Mouse (Mus musculus): ENCODE measurements around the gene Oasl2.
"Not testable (repeated sequence)": the region's sequence is repeated elsewhere in the genome, so short reads cannot be mapped to it uniquely, and the experiment has no call there.

Oasl2 gene

GRCm38 (mm10) chr5:114896688-114897373, at the start of gene Oasl2:
Gene Oasl2 (plus strand): TSS chr5:114896936.
- no peak for DNase-seq (ENCODE audit: low spot score in 2 of 2)

DNA sequence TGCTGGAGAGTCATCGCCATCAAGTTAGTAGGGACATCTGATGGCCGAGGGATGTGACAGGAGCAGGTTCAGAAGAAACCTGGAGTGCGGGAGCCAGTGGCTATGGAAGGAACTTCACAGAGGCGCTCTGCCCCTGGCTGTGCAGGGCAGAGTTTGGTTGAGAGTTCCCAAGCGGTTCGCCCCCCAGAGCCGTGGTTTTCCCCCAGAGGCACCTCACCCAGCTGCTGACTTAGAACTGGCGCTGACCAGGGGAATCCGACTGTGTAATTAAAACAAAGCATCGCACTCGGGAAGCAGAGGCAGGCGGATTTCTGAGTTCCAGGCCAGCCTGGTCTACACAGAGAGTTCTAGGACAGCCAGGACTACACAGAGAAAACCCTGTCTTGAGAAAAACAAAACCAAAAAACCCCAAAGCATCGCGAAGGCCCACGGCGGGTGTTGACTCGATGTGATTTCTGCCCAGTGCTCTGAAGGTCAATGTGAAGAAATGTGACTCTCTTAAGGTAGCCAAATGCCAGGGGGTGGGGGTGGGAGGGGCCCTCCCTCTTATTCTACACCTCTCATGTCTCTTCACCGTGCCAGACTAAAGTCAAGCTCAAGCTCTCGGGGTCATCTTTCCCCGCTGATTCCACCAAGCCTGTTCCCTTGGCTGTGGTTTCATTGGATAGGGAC, 45.0 kb upstream of the Oasl2 start:
- no peak for DNase-seq (ENCODE audit: low spot score in 2 of 2)

DNA sequence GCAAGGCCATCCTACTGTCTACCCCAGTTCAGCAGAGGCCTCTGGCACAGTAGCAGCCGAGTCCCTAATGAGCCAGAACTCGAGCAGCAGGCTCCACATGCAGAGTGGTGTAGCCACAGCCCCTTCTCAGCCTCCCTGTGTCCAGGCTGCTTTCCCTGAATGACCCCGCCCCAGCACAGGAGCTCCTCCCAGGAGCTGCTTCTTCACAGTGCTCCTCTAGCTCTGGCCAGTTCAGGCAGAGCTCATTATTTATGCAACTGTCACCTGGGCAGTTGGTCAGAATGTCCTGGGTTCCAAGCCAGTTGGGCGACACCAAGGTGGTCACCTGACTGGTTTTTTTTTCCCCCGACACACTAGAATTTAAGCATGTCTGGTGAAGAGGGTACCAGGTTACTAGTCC, 43.4 kb upstream of the Oasl2 start, which contains the start of gene 4930519G04Rik:
TSS of gene 4930519G04Rik (plus strand) at position 301 of the 400 bp plus-strand sequence.
- not testable (repeated sequence) for DNase-seq (ENCODE audit: low spot score in 2 of 2)

- no peak for DNase-seq (ENCODE audit: low spot score in 2 of 2)
These were observed 38.2 kb upstream of the Oasl2 start, which contains the start of gene Gm9936 for GRCm38 (mm10) chr5:114858582-114858981. Gene Gm9936 (minus strand): TSS chr5:114858682.

GRCm38 (mm10) chr5:114859253-114859652, 37.5 kb upstream of the Oasl2 start:
- DNase-seq (ENCODE audit: low spot score in 2 of 2) = peak; percentile 61 to 82

DNA sequence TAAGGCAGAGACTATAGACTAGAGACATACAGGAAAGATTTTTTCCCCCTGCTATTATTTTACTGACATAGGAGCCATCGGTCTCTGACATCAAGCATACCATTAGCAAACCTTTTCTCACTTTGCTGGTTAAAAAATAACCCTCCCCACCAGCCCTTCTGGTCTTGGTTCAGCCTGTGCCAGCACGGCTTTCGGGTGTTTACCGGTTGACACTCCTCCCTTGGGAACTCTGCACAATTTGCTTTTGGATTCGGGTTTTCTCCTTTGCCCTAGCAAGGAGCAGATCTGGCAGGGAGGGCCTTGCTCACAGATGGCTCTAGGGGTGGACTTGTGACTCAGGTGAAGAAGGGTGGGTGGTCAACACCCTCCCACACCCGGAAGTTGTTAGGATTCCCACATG, 35.0 kb upstream of the Oasl2 start:
- no peak for DNase-seq (ENCODE audit: low spot score in 2 of 2)

DNA sequence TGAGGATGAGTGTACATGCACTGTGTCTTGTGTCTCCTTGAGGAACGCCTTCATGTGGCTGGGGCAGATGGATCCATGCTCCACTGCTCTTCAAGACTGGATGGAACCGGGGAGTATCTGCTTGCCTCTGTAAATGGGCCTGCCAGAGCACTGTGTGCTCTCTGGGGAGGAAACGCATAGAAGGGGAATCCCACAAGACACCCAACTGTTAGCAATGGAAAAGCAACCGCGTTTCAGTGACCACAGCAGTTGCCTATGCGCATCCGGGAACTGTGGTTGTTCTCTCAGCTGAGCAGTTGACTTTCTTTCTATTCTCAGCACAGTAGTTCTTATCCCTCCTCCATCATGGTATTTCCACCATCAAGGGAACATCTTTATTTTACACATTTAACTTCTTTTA, 31.9 kb upstream of the Oasl2 start:
- DNase-seq (ENCODE audit: low spot score in 2 of 2) = no peak

- DNase-seq (ENCODE audit: low spot score in 2 of 2) = no peak
These were observed 31.5 kb upstream of the Oasl2 start for GRCm38 (mm10) chr5:114865279-114865678.

DNA sequence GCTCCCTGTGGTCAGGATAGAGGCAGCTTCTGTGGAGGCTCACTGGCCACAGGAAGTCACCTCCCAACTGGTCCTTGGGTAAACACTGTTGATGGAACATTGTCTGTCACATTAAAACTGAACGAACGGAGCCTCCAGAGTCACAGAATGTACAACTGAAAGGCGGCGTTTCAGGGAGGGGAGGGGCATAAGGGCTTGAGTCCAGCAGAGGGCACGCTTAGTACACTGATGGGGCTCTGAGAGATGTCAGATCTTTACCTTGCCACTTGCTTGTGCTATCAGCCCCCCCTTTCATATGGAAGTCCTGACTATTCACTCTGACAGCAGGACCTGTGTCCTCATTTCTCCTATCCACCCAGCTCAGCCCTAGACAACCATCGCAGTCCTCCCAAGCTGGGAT, 20.9 kb upstream of the Oasl2 start:
- DNase-seq (ENCODE audit: low spot score in 2 of 2) = no peak

DNA sequence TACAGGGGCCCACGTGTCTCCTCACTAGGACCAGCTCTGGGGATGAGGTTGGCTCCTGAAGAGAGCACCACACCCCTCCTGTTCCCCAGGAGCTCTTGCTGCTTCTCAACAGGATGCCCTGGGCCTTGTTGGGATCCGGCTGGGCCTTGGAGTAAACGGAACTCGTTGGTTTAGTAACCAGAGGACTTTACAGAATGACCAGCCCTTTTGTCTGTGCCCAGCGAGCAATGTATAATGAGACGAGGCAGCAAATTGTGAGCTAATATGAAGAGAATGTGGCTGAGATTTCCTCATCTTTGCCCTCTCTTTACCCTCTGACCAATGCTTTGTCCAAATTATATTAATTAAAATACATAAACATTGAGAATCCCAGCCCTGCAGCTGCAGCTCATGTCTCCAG, 20.4 kb upstream of the Oasl2 start:
- DNase-seq (ENCODE audit: low spot score in 2 of 2) = no peak

GRCm38 (mm10) chr5:114877487-114877886, 19.2 kb upstream of the Oasl2 start:
- no peak for DNase-seq (ENCODE audit: low spot score in 2 of 2)

DNA sequence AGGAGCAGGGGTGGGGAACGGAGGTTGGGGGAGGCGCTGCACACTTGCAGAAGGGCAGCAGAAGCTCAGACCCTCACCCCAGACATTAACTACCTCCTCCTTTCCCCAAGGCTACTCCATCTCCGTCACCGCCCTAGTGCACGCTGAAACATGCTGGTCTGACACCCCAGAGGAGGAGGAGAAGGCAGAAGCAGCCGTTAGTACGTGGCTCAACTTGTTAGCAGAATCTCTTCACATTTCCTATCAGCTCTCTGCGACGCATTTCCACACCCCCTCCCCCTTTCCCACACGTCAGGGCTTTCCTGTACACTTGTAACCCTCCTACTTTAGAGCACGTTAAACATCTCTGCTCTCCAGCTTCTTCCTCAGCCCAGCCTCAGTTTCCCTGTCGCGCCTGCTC, 17.3 kb upstream of the Oasl2 start:
- no peak for DNase-seq (ENCODE audit: low spot score in 2 of 2)

GRCm38 (mm10) chr5:114882319-114882718, 14.4 kb upstream of the Oasl2 start:
- DNase-seq (ENCODE audit: low spot score in 2 of 2) = not testable (repeated sequence)

GRCm38 (mm10) chr5:114883022-114883421, 13.7 kb upstream of the Oasl2 start:
- DNase-seq (ENCODE audit: low spot score in 2 of 2) = no peak

- DNase-seq (ENCODE audit: low spot score in 2 of 2) = no peak
These were observed 9.9 kb upstream of the Oasl2 start for GRCm38 (mm10) chr5:114886801-114887200.

GRCm38 (mm10) chr5:114888995-114889394, 7.7 kb upstream of the Oasl2 start:
- no peak for DNase-seq (ENCODE audit: low spot score in 2 of 2)

GRCm38 (mm10) chr5:114895542-114895941, 1.2 kb upstream of the Oasl2 start:
- no peak for DNase-seq (ENCODE audit: low spot score in 2 of 2)

GRCm38 (mm10) chr5:114897374-114897793, 648 bp downstream of the Oasl2 start:
- no peak for DNase-seq (ENCODE audit: low spot score in 2 of 2)

- DNase-seq (ENCODE audit: low spot score in 2 of 2) = no peak
These were observed 2.1 kb downstream of the Oasl2 start for GRCm38 (mm10) chr5:114898857-114899256.

GRCm38 (mm10) chr5:114902413-114902812, 5.7 kb downstream of the Oasl2 start:
- peak in 1 of 2 experiments; percentile 64 for DNase-seq (ENCODE audit: low spot score in 2 of 2)

DNA sequence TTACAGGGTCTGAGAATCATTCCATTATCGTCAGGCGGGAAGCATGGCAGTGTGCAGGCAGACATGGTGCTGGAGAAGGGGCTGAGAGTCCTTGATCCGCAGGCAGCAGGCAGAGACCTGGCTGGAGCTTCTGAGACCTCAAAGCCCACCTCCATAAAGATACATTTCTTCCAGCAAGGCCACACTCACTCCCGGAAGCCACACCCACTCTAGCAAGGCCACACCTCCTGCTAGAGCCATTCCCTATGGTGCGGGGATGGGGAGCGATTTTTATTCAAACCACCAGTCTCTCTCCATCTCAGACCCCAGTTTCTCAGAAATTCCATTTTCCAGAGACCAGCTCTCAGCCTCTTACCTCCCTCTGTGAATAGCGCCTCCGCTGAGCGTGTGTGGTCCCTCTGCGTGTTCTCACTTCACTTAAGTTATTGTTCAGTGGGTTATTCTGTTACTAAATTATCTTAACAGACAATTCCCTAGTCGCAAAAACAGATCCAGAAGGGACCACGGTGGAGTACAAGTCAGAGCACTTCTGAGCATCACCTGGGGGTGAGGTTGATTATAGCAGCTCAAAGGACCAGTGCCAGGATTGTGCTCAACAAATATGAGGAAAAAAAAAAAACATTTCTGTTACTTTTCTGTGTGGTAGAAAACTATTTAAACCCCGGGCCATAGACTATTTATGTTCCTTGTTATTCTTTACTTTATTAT, 12.0 kb downstream of the Oasl2 start:
- DNase-seq (ENCODE audit: low spot score in 2 of 2) = no peak

DNA sequence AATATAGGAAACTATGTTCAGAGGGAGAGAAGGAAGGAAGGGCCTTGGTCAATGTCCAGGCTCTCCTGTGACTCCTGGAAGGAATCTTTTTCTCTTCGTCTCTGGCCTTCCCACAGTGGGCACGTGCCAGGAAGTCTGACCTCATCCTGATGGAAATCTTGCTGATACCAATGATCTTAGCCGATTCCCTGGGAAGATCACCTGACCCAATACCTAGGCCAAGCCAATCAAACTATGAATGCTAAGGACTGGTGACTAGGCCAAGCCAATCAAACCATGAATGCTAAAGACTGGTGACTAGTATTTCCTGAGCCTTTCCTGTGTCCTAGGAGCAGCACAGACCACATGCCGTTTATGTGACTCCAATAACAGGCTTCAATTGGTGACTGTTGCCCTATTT, 16.9 kb downstream of the Oasl2 start:
- no peak for DNase-seq (ENCODE audit: low spot score in 2 of 2)

DNA sequence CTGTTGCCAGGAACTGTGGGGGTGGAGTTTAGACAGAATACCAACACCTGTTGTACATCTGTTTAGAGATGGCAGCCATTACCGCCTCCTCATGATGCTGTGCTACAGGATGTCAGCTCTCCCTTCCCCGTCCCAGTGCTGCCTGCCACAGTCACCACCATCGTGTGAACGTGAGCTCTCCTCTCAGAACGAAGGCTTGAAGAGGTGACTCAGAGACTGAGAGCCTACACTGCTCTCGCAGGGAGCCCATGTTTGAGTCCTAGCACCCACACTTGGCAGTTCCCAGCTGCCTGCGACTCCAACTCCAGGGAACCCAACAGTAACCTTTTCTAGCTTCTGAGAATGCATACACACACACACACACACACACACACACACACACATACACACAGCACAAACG, 18.1 kb downstream of the Oasl2 start:
- DNase-seq (ENCODE audit: low spot score in 2 of 2) = no peak

All from cerebellum, postnatal 4 days (tissue).